Mouse (Mus musculus) ES-Bruce4 (cell line): ENCODE measurements at regions not wholly inside any gene's neighbourhood (a gene's known extent, or its start where the extent isn't known, plus 50 kb on each side); places are given as distances from the start of the nearest gene placed in this dataset.

Experiments
- CTCF ChIP-seq: IDR thresholded peaks from one replicate; pipeline ENCODE4 v1.8.1; 2011; ENCODE audit warnings: low read depth, low read length
- POLR2A ChIP-seq: IDR thresholded peaks from one replicate; pipeline ENCODE4 v1.8.1; 2011; ENCODE audit warnings: low read length; ENCODE audit not compliant: insufficient read depth

DNA sequence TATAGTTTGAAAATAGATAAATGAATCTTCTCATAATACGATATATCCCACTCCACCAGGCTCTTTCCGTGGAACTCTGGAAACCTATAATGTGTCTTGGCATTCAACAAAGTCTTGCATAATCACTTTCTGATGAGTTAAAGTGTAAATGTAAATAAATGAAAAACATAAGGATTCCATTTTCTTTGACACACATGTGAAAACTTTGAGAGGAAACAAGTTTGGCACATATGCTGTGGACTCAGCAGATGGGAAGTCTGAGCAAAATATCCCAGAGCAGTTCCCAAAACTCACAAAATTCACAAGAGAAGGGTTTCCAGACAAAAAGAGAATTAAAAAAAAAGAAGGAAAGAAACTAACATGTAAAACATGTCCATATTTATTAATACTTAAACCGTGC, 645.3 kb upstream of the Adamts5 start:
- TF ChIP-seq POLR2A (no peak), CTCF (no peak)
